Mouse (Mus musculus) brain, adult 10 weeks (tissue): Measurements from ENCODE around the gene Spin2c. TPM values are rescaled to one million over a fixed set of nuclear protein-coding genes. Genes with fewer than 3 reads are reported as not detected.

Experiments
- polyA plus RNA-seq: library from polyadenylated mRNA; stranded (reverse); fragments of 350-450 nt; fragmentation: Illumina TruSeq; extraction: RNeasy Lipid Tissue Mini Kit (QIAGEN cat#74804); gene quantifications from one replicate; pipeline ENCODE4 v1.2.3, GENCODE M21; 2015; ENCODE audit warnings: low read depth, low replicate concordance

Spin2c gene
- 12.1 TPM for polyA plus RNA-seq

GRCm38 (mm10) chrX:153831951-153832561 is at the start of gene Spin2c:
Spin2c (plus strand) TSS chrX:153832225.

Other genes starting within 250 kb of the Spin2c start
- gene Kctd12b, start 135.8 kb upstream of the Spin2c start, polyA plus RNA-seq: 2.9 TPM
- 70.9 TPM for gene Nbdy, start 108.6 kb upstream of the Spin2c start, polyA plus RNA-seq
- gene Samt1, start 180.4 kb downstream of the Spin2c start, polyA plus RNA-seq: not detected
- not detected for gene 4921511M17Rik, start 201.6 kb downstream of the Spin2c start, polyA plus RNA-seq
- gene Gm10057, start 222.8 kb downstream of the Spin2c start, polyA plus RNA-seq: not detected